ENCODE assay signal across 8 mouse cellular contexts in genomic region chr11:78176402-78176862, GRCm38 (mm10). TPM values are rescaled to one million over a fixed set of nuclear protein-coding genes. Genes with fewer than 3 reads are reported as not detected.
DNase-seq lines count a peak whose midpoint lies in the region; ATAC-seq lines count a peak whose summit lies in the region.

TSS of gene Nek8 (minus strand) at chr11:78176675.
TSS of gene Tlcd1 (plus strand) at chr11:78176711.

- peak within 1 kb of the TSS; percentile 83 for H3K27ac ChIP-seq in hindbrain, embryonic 16.5 days (ENCODE audit: low read depth, low read length)

- H3K4me1 ChIP-seq in hindbrain, embryonic 16.5 days (ENCODE audit: control insufficient read depth, insufficient read depth, low read depth, low read length) = peaks cover 32% of the 10 kb centered on the region

- H3K4me2 ChIP-seq in hindbrain, embryonic 16.5 days (ENCODE audit: low read length) = peak within 1 kb of the TSS; percentile 81

- no peaks in the 10 kb centered on the region for H3K9me3 ChIP-seq in hindbrain, embryonic 16.5 days (ENCODE audit: control insufficient read depth, low read length)

- intact Hi-C loops in left cerebral cortex, postnatal 14 days (cut with DNase I) = loop anchor here (5.0 kb wide), 2 partner anchors 139 to 194 kb away; partner anchors contain the start of genes Flot2 and Phf12

- peaks cover 12% of the 10 kb centered on the region for H3K36me3 ChIP-seq in hindbrain, embryonic 16.5 days (ENCODE audit: control insufficient read depth, insufficient read depth, low read length)

- H3K4me3 ChIP-seq in hindbrain, embryonic 16.5 days (ENCODE audit: low read length) = peak within 1 kb of the TSS; percentile 64

- peak; percentile 96 for DNase-seq in ZHBTc4 (ENCODE audit: low read depth, low spot score)
- DNase-seq in cerebellum, postnatal 25 days = peak; percentile 77 to 86
- peak; percentile 85 to 88 for DNase-seq in gastrocnemius, adult 8-10 months (ENCODE audit: low spot score in 2 of 2)
- peak; percentile 68 to 78 for DNase-seq in left cerebral cortex, postnatal 14 days (ENCODE audit: low spot score in 2 of 2)
- peak; percentile 80 to 89 for DNase-seq in right cerebral cortex, adult 2 months (ENCODE audit: low spot score in 2 of 2)
- DNase-seq in urinary bladder, postnatal 36 days (ENCODE audit: low spot score in 2 of 2) = peak; percentile 89 to 91

- peak; percentile 61 for ATAC-seq in hindbrain, embryonic 16.5 days
- peak; percentile 51 for ATAC-seq in megakaryocyte progenitor cell, adult 5-6 weeks (replicated peaks; ENCODE audit: poor library complexity)

- H3K9ac ChIP-seq in hindbrain, embryonic 16.5 days (ENCODE audit: low read depth, low read length) = peak within 1 kb of the TSS; percentile 57

- H3K27me3 ChIP-seq in hindbrain, embryonic 16.5 days (replicated peaks; ENCODE audit: control insufficient read depth, insufficient read depth, low read length) = no peaks in the 10 kb centered on the region

- WGBS in hindbrain, embryonic 16.5 days = under 1% methylated on average over 32 of the region's 32 CpGs

RNA-seq across cellular contexts. Expression of gene Nek8, which starts in this region (rescaled TPM):
- under 1 TPM; 0.19 to 0.73 (median 0.50) TPM for total RNA-seq in gastrocnemius, adult 8-10 months (2022)
- 7.1 and 7.7 TPM in 2 replicates for polyA plus RNA-seq in hindbrain, embryonic 16.5 days (2015; fragmentation: Nextera tagmentation; extraction: Ambion mirVana)
- total RNA-seq in left cerebral cortex, postnatal 14 days (2021) = 1 to 10 TPM; 3.3 to 3.5 TPM
- 4.4 and 7.8 TPM in 2 replicates for total RNA-seq in megakaryocyte progenitor cell, adult 5-6 weeks (2015)
- 3.4 and 6.0 TPM in 2 replicates for total RNA-seq in megakaryocyte progenitor cell, adult 5-6 weeks (2017)

RNA-seq across cellular contexts. Expression of gene Tlcd1, which starts in this region (rescaled TPM):
- total RNA-seq in gastrocnemius, adult 8-10 months (2022) = 1 to 10 TPM in 1 of 4 experiments, under 1 TPM in 3; 0.56 to 1.7 (median 0.64) TPM
- 19.7 and 20.1 TPM in 2 replicates for polyA plus RNA-seq in hindbrain, embryonic 16.5 days (2015; fragmentation: Nextera tagmentation; extraction: Ambion mirVana)
- total RNA-seq in left cerebral cortex, postnatal 14 days (2021) = 10 to 100 TPM; 27.4 to 29.6 TPM
- total RNA-seq in megakaryocyte progenitor cell, adult 5-6 weeks (2015) = 4.0 and 6.3 TPM in 2 replicates
- 3.5 TPM in 2 replicates for total RNA-seq in megakaryocyte progenitor cell, adult 5-6 weeks (2017)

Comparison
In these comparisons a context has a peak if more than half of its experiments do, and no peak if none do; other contexts are left out.
1. Peak in every context shown above with its lines: DNase-seq, ATAC-seq, H3K4me3 ChIP-seq and H3K27ac ChIP-seq.